Mouse (Mus musculus): ENCODE measurements around the gene Jade1. TPM values are rescaled to one million over a fixed set of nuclear protein-coding genes. Genes with fewer than 3 reads are reported as not detected.

The Jade1 gene
- polyA plus RNA-seq, 1 experiment, result 13.2 TPM

DNA sequence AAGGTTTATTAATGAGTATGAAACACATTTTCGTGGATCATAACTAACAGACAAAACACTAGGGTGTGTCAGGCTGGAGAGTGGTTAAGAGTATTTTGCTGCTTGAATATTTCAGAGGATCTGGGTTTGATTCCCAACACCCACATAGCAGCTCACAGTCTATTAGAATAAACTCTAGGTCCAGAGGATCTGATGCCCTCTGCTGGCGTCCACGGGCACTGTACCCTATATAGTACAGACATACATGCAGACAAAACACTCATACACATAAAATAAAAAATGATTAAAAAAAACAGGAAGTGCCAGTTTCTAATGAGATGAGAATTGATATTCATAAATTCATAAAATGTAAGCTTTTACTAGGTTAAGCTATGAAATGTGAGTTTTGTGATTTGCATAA, 56.7 kb downstream of the Jade1 start:
- no peak for DNase-seq
- no peak for TF ChIP-seq POLR2A (IDR thresholded peaks at IDR 0.05; ENCODE audit: borderline replicate concordance, extremely low read depth, low read depth, low read length)
- TF ChIP-seq CTCF (IDR thresholded peaks at IDR 0.05; ENCODE audit: insufficient read depth, low read length), result 0 out of 2 replicates have a peak, but pooled peaks have one; percentile 15
- over 99% methylated on average over 3 of the region's 3 CpGs for WGBS
- Histone ChIP-seq H3K4me1 (ENCODE audit: control insufficient read depth, insufficient read depth, low read length) (no peaks in the 10 kb centered on the region), H3K4me3 (replicated peaks; ENCODE audit: extremely low read depth, low read depth, low read length) (no peak overlapping the region)

DNA sequence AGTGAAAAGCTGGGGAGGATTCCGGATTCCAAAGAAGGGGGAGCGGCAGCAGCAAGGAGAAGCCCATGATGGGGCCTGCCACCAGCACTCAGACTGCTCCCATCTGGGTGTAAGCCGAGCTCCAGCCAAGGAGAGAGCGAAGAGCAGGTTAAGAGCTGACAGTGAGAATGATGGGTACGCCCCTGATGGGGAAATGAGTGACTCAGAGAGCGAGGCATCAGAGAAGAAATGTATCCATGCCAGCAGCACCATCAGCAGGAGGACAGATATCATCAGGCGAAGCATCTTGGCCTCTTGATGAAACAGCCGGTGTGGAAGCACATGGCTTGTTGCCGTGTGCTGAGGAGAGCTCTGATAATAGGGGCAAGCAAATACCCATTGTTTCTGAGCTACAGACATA, 58.2 kb downstream of the Jade1 start:
- no peak overlapping the region for H3K4me3 ChIP-seq (replicated peaks; ENCODE audit: extremely low read depth, low read depth, low read length)
- 83% methylated on average over 9 of the region's 9 CpGs for WGBS
- H3K4me1 ChIP-seq (ENCODE audit: control insufficient read depth, insufficient read depth, low read length), result no peaks in the 10 kb centered on the region; the same call in 1 of the 2 replicates
- DNase-seq, result no peak
- no peak for TF ChIP-seq CTCF (IDR thresholded peaks at IDR 0.05; ENCODE audit: insufficient read depth, low read length)
- TF ChIP-seq POLR2A (IDR thresholded peaks at IDR 0.05; ENCODE audit: borderline replicate concordance, extremely low read depth, low read depth, low read length), result no peak

GRCm38 (mm10) chr3:41614230-41614985, 58.9 kb downstream of the Jade1 start:
- WGBS, result 79% methylated on average over 5 of the region's 5 CpGs

DNA sequence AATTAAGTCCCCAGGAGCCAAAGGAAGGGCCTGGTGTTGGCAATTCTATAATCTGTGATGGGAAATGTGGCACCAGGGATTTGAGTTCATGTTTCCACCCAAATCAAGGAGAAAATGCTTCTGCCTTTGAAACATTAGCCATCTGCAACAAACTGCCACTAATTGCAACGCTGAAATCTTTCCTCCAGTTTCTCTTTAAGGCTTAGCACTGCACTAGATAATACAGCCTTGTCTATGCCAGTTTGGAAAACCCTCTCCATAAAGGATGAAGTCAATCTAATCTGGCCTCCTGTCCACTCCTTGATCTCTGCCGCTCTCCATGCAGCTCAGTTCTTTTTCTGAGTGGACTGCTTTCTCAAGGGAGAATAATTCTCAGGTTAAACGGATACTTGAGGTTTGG, 62.5 kb downstream of the Jade1 start:
- no peak for DNase-seq
- Histone ChIP-seq H3K4me1 (ENCODE audit: control insufficient read depth, insufficient read depth, low read length) (no peaks in the 10 kb centered on the region; the same call in 1 of the 2 replicates), H3K4me3 (replicated peaks; ENCODE audit: extremely low read depth, low read depth, low read length) (no peak overlapping the region)
- TF ChIP-seq CTCF (IDR thresholded peaks at IDR 0.05; ENCODE audit: insufficient read depth, low read length) (no peak), POLR2A (IDR thresholded peaks at IDR 0.05; ENCODE audit: borderline replicate concordance, extremely low read depth, low read depth, low read length) (no peak)
- WGBS, result 72% methylated on average over 3 of the region's 3 CpGs

More at GRCm38 (mm10) chr3:41614230-41614985, 58.9 kb downstream of the Jade1 start:
- Histone ChIP-seq H3K4me1 (ENCODE audit: control insufficient read depth, insufficient read depth, low read length) (no peaks in the 10 kb centered on the region; the same call in 1 of the 2 replicates), H3K4me3 (replicated peaks; ENCODE audit: extremely low read depth, low read depth, low read length) (no peak overlapping the region)
- TF ChIP-seq POLR2A (IDR thresholded peaks at IDR 0.05; ENCODE audit: borderline replicate concordance, extremely low read depth, low read depth, low read length), result no peak
- TF ChIP-seq CTCF (IDR thresholded peaks at IDR 0.05; ENCODE audit: insufficient read depth, low read length), result no peak
- DNase-seq, result no peak

DNA sequence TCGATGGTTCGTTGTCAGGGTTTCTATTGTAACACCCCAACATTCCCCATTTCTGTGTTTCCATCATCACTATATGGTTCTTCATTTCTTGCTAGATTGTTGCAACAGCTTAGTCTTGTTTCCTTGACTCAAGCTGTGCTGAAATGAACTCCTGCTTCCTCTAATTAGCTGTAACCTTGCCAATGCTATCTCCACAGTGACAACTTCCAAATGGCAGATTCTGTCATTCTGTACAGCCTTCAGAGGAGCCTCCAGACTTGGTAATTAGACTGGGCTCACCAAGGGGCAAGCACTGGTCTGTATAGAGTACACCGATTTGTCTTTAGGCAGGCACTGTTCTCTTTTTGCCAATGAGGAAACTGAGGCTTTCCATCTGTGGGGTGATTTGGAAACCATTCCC, 63.0 kb downstream of the Jade1 start:
- WGBS, result 77% methylated on average over 3 of the region's 3 CpGs
- Histone ChIP-seq H3K4me1 (ENCODE audit: control insufficient read depth, insufficient read depth, low read length) (no peaks in the 10 kb centered on the region; the same call in 1 of the 2 replicates), H3K4me3 (replicated peaks; ENCODE audit: extremely low read depth, low read depth, low read length) (no peak overlapping the region)
- no peak for DNase-seq
- TF ChIP-seq POLR2A (IDR thresholded peaks at IDR 0.05; ENCODE audit: borderline replicate concordance, extremely low read depth, low read depth, low read length) (no peak), CTCF (IDR thresholded peaks at IDR 0.05; ENCODE audit: insufficient read depth, low read length) (no peak)

GRCm38 (mm10) chr3:41620971-41621370, 65.4 kb downstream of the Jade1 start:
- TF ChIP-seq POLR2A (IDR thresholded peaks at IDR 0.05; ENCODE audit: borderline replicate concordance, extremely low read depth, low read depth, low read length), result no peak
- TF ChIP-seq CTCF (IDR thresholded peaks at IDR 0.05; ENCODE audit: insufficient read depth, low read length), result no peak
- DNase-seq, result no peak
- WGBS, result 85% methylated on average over 7 of the region's 7 CpGs
- no peak overlapping the region for H3K4me3 ChIP-seq (replicated peaks; ENCODE audit: extremely low read depth, low read depth, low read length)
- no peaks in the 10 kb centered on the region; the same call in 1 of the 2 replicates for H3K4me1 ChIP-seq (ENCODE audit: control insufficient read depth, insufficient read depth, low read length)

- 92% methylated on average over 1 of the region's 1 CpGs for WGBS
- TF ChIP-seq POLR2A (IDR thresholded peaks at IDR 0.05; ENCODE audit: borderline replicate concordance, extremely low read depth, low read depth, low read length), result no peak
- no peak for TF ChIP-seq CTCF (IDR thresholded peaks at IDR 0.05; ENCODE audit: insufficient read depth, low read length)
These were observed 100.1 kb downstream of the Jade1 start for GRCm38 (mm10) chr3:41655642-41656041.

More at GRCm38 (mm10) chr3:41655642-41656041, 100.1 kb downstream of the Jade1 start:
- no peak for DNase-seq
- H3K4me1 ChIP-seq (ENCODE audit: control insufficient read depth, insufficient read depth, low read length), result no peaks in the 10 kb centered on the region
- no peak overlapping the region for H3K4me3 ChIP-seq (replicated peaks; ENCODE audit: extremely low read depth, low read depth, low read length)

Other genes starting within 250 kb of the Jade1 start
- gene Sclt1, start 186.8 kb downstream of the Jade1 start, polyA plus RNA-seq (2012; rRNA removed), result 4.7 and 7.3 TPM in 2 replicates
- 0.80 and 1.7 TPM in 2 replicates for gene D3Ertd751e, start 186.9 kb downstream of the Jade1 start, polyA plus RNA-seq (2012; rRNA removed)